Comparison of ENCODE assay signal across 9 mouse cellular contexts in the genomic region with DNA sequence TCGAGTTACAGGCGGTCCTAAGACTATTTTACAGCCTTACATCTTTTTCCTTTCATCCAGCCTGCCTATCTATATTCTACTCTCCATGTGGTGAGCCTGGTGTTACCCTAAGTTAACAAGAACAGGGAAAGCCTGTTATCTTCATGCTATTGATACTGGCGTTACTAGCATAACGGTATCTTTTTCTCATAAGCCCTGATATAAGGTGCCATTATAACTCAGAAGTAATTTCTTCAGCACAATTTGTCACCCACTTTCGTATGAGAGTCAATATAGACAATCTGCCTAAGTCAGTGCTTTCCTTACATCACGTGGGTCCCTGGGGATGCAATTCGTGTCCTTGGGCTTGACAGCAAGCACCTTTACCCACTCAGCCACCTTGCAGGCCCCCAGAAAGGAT. TPM values are rescaled to one million over a fixed set of nuclear protein-coding genes. Genes with fewer than 3 reads are reported as not detected.
DNase-seq lines count a peak whose midpoint lies in the region; ATAC-seq lines count a peak whose summit lies in the region.
"Had no signal": no experiment of that assay in that cellular context is flagged by ENCODE, and none has a peak within 500 bp of the region (broad histone marks: within the 10 kb centered on the region; RNA-seq: fewer than 3 reads in every experiment).

No protein-coding gene starts in this region.

- H3K4me2 ChIP-seq in forebrain, embryonic 16.5 days (ENCODE audit: low read length): no peak overlapping the region
- H3K4me2 ChIP-seq in liver, embryonic 15.5 days: peak overlapping the region; percentile 82
- peak overlapping the region; percentile 65 for H3K4me2 ChIP-seq in stomach, embryonic 16.5 days (ENCODE audit: low read depth, low read length)

- peak overlapping the region; percentile 83 for H3K4me3 ChIP-seq in forebrain, embryonic 10.5 days
- no peak overlapping the region for H3K4me3 ChIP-seq in forebrain, embryonic 16.5 days (replicated peaks; ENCODE audit: low read length)
- H3K4me3 ChIP-seq in megakaryocyte, embryonic 14.5 days (replicated peaks): peak overlapping the region; percentile 99
- H3K4me3 ChIP-seq in liver, embryonic 15.5 days (replicated peaks): peak overlapping the region; percentile 88
- H3K4me3 ChIP-seq in stomach, embryonic 16.5 days (replicated peaks; ENCODE audit: low read length): peak overlapping the region; percentile 83

- H3K9ac ChIP-seq in forebrain, embryonic 16.5 days (replicated peaks; ENCODE audit: low read depth, low read length): no peak overlapping the region
- peak overlapping the region; percentile 83; the same call in 1 of the 2 replicates for H3K9ac ChIP-seq in liver, embryonic 15.5 days
- H3K9ac ChIP-seq in stomach, embryonic 16.5 days (ENCODE audit: low read length): no peak overlapping the region; the same call in 1 of the 2 replicates

- no peak for DNase-seq in forebrain, embryonic 10.5 days (ENCODE audit: extremely low spot score, low spot score)
- no peak for DNase-seq in yolk sac, embryonic 10.5 days (ENCODE audit: low spot score)
- no peak for DNase-seq in right cerebral cortex, adult 2 months (ENCODE audit: low spot score in 2 of 2)
- DNase-seq: lung, postnatal 4 days had no signal

- 90% methylated on average over 7 of the region's 7 CpGs for WGBS in forebrain, embryonic 10.5 days
- 88% methylated on average over 7 of the region's 7 CpGs for WGBS in forebrain, embryonic 16.5 days
- WGBS in liver, embryonic 15.5 days (ENCODE audit: insufficient replicate concordance): 31% methylated on average over 7 of the region's 7 CpGs
- WGBS in stomach, embryonic 16.5 days: 75% methylated on average over 7 of the region's 7 CpGs

- no peak overlapping the region for H3K27ac ChIP-seq in forebrain, embryonic 10.5 days
- no peak overlapping the region for H3K27ac ChIP-seq in forebrain, embryonic 16.5 days (ENCODE audit: low read length)
- H3K27ac ChIP-seq in liver, embryonic 15.5 days (replicated peaks): peak overlapping the region; percentile 97; the same call in 1 of the 2 replicates
- no peak overlapping the region for H3K27ac ChIP-seq in stomach, embryonic 16.5 days (ENCODE audit: low read length)

- H3K9me3 ChIP-seq in forebrain, embryonic 10.5 days: no peaks in the 10 kb centered on the region
- no peaks in the 10 kb centered on the region for H3K9me3 ChIP-seq in forebrain, embryonic 16.5 days (ENCODE audit: control insufficient read depth, low read length)
- no peaks in the 10 kb centered on the region for H3K9me3 ChIP-seq in megakaryocyte, embryonic 14.5 days
- no peaks in the 10 kb centered on the region for H3K9me3 ChIP-seq in liver, embryonic 15.5 days (replicated peaks)
- H3K9me3 ChIP-seq in stomach, embryonic 16.5 days (replicated peaks; ENCODE audit: control insufficient read depth, low read length): no peaks in the 10 kb centered on the region

- peaks cover 9% of the 10 kb centered on the region; the same call in 1 of the 2 replicates for H3K36me3 ChIP-seq in forebrain, embryonic 10.5 days (replicated peaks)
- H3K36me3 ChIP-seq in forebrain, embryonic 16.5 days (ENCODE audit: control insufficient read depth, insufficient read depth): no peaks in the 10 kb centered on the region
- peaks cover 37% of the 10 kb centered on the region for H3K36me3 ChIP-seq in megakaryocyte, embryonic 14.5 days (replicated peaks; ENCODE audit: low read length)
- H3K36me3 ChIP-seq in liver, embryonic 15.5 days (replicated peaks): peaks cover 4% of the 10 kb centered on the region
- H3K36me3 ChIP-seq in stomach, embryonic 16.5 days (ENCODE audit: control insufficient read depth, insufficient read depth, low read length): 0 out of 2 replicates have a peak, but pooled peaks cover 5% of the 10 kb centered on the region

- H3K4me1 ChIP-seq in forebrain, embryonic 10.5 days: peaks cover 13% of the 10 kb centered on the region
- H3K4me1 ChIP-seq in forebrain, embryonic 16.5 days (replicated peaks; ENCODE audit: control insufficient read depth, insufficient read depth, low read length): peaks cover 4% of the 10 kb centered on the region
- peaks cover 54% of the 10 kb centered on the region for H3K4me1 ChIP-seq in megakaryocyte, embryonic 14.5 days
- peaks cover 26% of the 10 kb centered on the region for H3K4me1 ChIP-seq in liver, embryonic 15.5 days (replicated peaks)
- peaks cover 18% of the 10 kb centered on the region for H3K4me1 ChIP-seq in stomach, embryonic 16.5 days (ENCODE audit: control insufficient read depth, insufficient read depth, low read length)

- H3K27me3 ChIP-seq in forebrain, embryonic 10.5 days (ENCODE audit: poor library complexity, severe bottlenecking): no peaks in the 10 kb centered on the region
- H3K27me3 ChIP-seq in forebrain, embryonic 16.5 days (replicated peaks; ENCODE audit: control insufficient read depth, insufficient read depth, low read length): no peaks in the 10 kb centered on the region
- H3K27me3 ChIP-seq in megakaryocyte, embryonic 14.5 days (replicated peaks): no peaks in the 10 kb centered on the region
- no peaks in the 10 kb centered on the region for H3K27me3 ChIP-seq in liver, embryonic 15.5 days
- H3K27me3 ChIP-seq in stomach, embryonic 16.5 days (ENCODE audit: control insufficient read depth, insufficient read depth, low read length): no peaks in the 10 kb centered on the region

- ATAC-seq in forebrain, embryonic 16.5 days: no peak
- ATAC-seq in megakaryocyte, adult 5-6 weeks (ENCODE audit: poor library complexity, severe bottlenecking): no peak
- no peak for ATAC-seq in liver, embryonic 15.5 days (ENCODE audit: insufficient read depth)
- ATAC-seq in stomach, embryonic 16.5 days (ENCODE audit: insufficient read depth, low FRiP score): no peak

RNA-seq across cellular contexts. Expression of gene Stxbp3, which starts 1.3 kb away (rescaled TPM):
- polyA plus RNA-seq in forebrain, embryonic 10.5 days (2016; fragmentation: Nextera tagmentation; extraction: Ambion mirVana): 23.9 and 24.4 TPM in 2 replicates
- 12.8 and 14.5 TPM in 2 replicates for polyA plus RNA-seq in forebrain, embryonic 16.5 days (2015; fragmentation: Nextera tagmentation; extraction: Ambion mirVana)
- 4.2 and 9.1 TPM in 2 replicates for polyA plus RNA-seq in megakaryocyte, embryonic 14.5 days (2012; ENCODE audit: insufficient read depth, low replicate concordance)
- 58.2 and 59.6 TPM in 2 replicates for total RNA-seq in megakaryocyte, adult 5-6 weeks (2015)
- 50.4 and 51.9 TPM in 2 replicates for total RNA-seq in megakaryocyte, adult 5-6 weeks (2017)
- polyA plus RNA-seq in liver, embryonic 15.5 days (2015; fragmentation: Nextera tagmentation; extraction: Ambion mirVana): 16.8 and 19.2 TPM in 2 replicates
- 44.6 and 51.0 TPM in 2 replicates for polyA plus RNA-seq in stomach, embryonic 16.5 days (2015; fragmentation: Nextera tagmentation; extraction: Ambion mirVana)

RNA-seq across cellular contexts. Expression of gene Fndc7, which starts 50.8 kb away (rescaled TPM):
- not detected in 2 replicates for polyA plus RNA-seq in forebrain, embryonic 10.5 days (2016; fragmentation: Nextera tagmentation; extraction: Ambion mirVana)
- polyA plus RNA-seq in forebrain, embryonic 16.5 days (2015; fragmentation: Nextera tagmentation; extraction: Ambion mirVana): not detected in 2 replicates
- polyA plus RNA-seq in megakaryocyte, embryonic 14.5 days (2012; ENCODE audit: insufficient read depth, low replicate concordance): 0.04 TPM in 1 of 2 replicates, not detected in the other
- total RNA-seq in megakaryocyte, adult 5-6 weeks (2015): 0.07 TPM in 1 of 2 replicates, not detected in the other
- 0.12 and 0.44 TPM in 2 replicates for total RNA-seq in megakaryocyte, adult 5-6 weeks (2017)
- 0.03 and 0.16 TPM in 2 replicates for polyA plus RNA-seq in liver, embryonic 15.5 days (2015; fragmentation: Nextera tagmentation; extraction: Ambion mirVana)
- 0.20 and 0.40 TPM in 2 replicates for polyA plus RNA-seq in stomach, embryonic 16.5 days (2015; fragmentation: Nextera tagmentation; extraction: Ambion mirVana)
